Mouse (Mus musculus) embryonic facial prominence, embryonic 10.5 days (tissue): ENCODE data around the gene Zdhhc4. TPM values are rescaled to one million over a fixed set of nuclear protein-coding genes. Genes with fewer than 3 reads are reported as not detected.

Experiments used
- DNase-seq: peaks from one replicate; pipeline ENCODE4 v3.0.0-alpha.2; 2017; ENCODE audit warnings: low spot score
- H3K27ac ChIP-seq: fragments of 300-500 bp; sonication (generic); replicated peaks from 2 replicates; pipeline ENCODE4 v1.5.1; 2016; ENCODE audit warnings: mild to moderate bottlenecking
- H3K27me3 ChIP-seq: fragments of 300-500 bp; sonication (generic); replicated peaks from 2 replicates; pipeline ENCODE4 v1.6.1; 2016; ENCODE audit warnings: low read depth, mild to moderate bottlenecking; ENCODE audit not compliant: poor library complexity, severe bottlenecking
- H3K36me3 ChIP-seq: fragments of 300-500 bp; sonication (generic); replicated peaks from 2 replicates; pipeline ENCODE4 v1.6.1; 2016; ENCODE audit warnings: mild to moderate bottlenecking, moderate library complexity
- H3K4me1 ChIP-seq: fragments of 300-500 bp; sonication (generic); 2 replicates; pipeline ENCODE4 v1.6.1; 2016
- H3K4me3 ChIP-seq: fragments of 300-500 bp; sonication (generic); 2 replicates; pipeline ENCODE4 v1.5.1; 2016; ENCODE audit warnings: mild to moderate bottlenecking, moderate library complexity
- H3K9me3 ChIP-seq: fragments of 300-500 bp; sonication (generic); 2 replicates; pipeline ENCODE4 v1.6.1; 2016; ENCODE audit warnings: mild to moderate bottlenecking
- WGBS: fragments of 180-500 bp; shearing (Covaris S2); methylation state at CpG from one replicate; pipeline ENCODE4 v1.1.7; 2016; 5-methylcytosine and 5-hydroxymethylcytosine counted together
- polyA plus RNA-seq: library from polyadenylated mRNA; unstranded; fragments of >200 nt; fragmentation: Nextera tagmentation; extraction: Ambion mirVana; gene quantifications from 2 replicates; pipeline ENCODE4 v1.2.1, GENCODE M21; 2016

Zdhhc4 gene
- polyA plus RNA-seq, 1 experiment from 2014 or later: 77.2 TPM

GRCm38 (mm10) chr5:143269363-143270150 is 59.5 kb downstream of the Zdhhc4 start, which contains the start of gene Zfp316:
Gene Zfp316, minus strand, starts transcription at chr5:143270022.
- Histone ChIP-seq H3K9me3 (no peaks in the 10 kb centered on the region), H3K4me3 (peak within 1 kb of the TSS; percentile 98), H3K27ac (peak within 1 kb of the TSS; percentile 96), H3K36me3 (peaks cover 6% of the 10 kb centered on the region), H3K27me3 (0 out of 2 replicates have a peak, but pooled peaks cover under 1% of the 10 kb centered on the region), H3K4me1 (peaks cover 23% of the 10 kb centered on the region)
- under 1% methylated on average over 79 of the region's 79 CpGs for WGBS
- peak; percentile 79 for DNase-seq

GRCm38 (mm10) chr5:143268985-143269362 is 60.1 kb downstream of the Zdhhc4 start:
- peaks cover 23% of the 10 kb centered on the region for H3K4me1 ChIP-seq
- H3K27me3 ChIP-seq: no peaks in the 10 kb centered on the region
- peaks cover 12% of the 10 kb centered on the region for H3K36me3 ChIP-seq
- peak overlapping the region; percentile 96 for H3K27ac ChIP-seq
- H3K4me3 ChIP-seq: peak overlapping the region; percentile 98
- H3K9me3 ChIP-seq: no peaks in the 10 kb centered on the region
- DNase-seq: no peak
- 29% methylated on average over 8 of the region's 8 CpGs for WGBS

GRCm38 (mm10) chr5:143266794-143267193 is 62.3 kb downstream of the Zdhhc4 start:
- 86% methylated on average over 6 of the region's 6 CpGs for WGBS
- no peaks in the 10 kb centered on the region for H3K27me3 ChIP-seq
- peaks cover 23% of the 10 kb centered on the region for H3K4me1 ChIP-seq

More at GRCm38 (mm10) chr5:143266794-143267193, 62.3 kb downstream of the Zdhhc4 start:
- Histone ChIP-seq H3K4me3 (no peak overlapping the region), H3K27ac (no peak overlapping the region), H3K9me3 (no peaks in the 10 kb centered on the region), H3K36me3 (peaks cover 34% of the 10 kb centered on the region)
- DNase-seq: no peak

Other genes with a start within 250 kb of the Zdhhc4 start
- 50.5 and 53.9 TPM in 2 replicates for gene Rnf216, start 216.3 kb downstream of the Zdhhc4 start, polyA plus RNA-seq
- not detected in 2 replicates for gene Olfr718-ps1, start 181.7 kb downstream of the Zdhhc4 start, polyA plus RNA-seq
- gene Rbak, start 148.5 kb downstream of the Zdhhc4 start, polyA plus RNA-seq: 15.6 and 16.3 TPM in 2 replicates
- not detected in 2 replicates for gene Spdye4b, start 148.2 kb downstream of the Zdhhc4 start, polyA plus RNA-seq
- gene Spdye4a, start 102.4 kb downstream of the Zdhhc4 start, polyA plus RNA-seq: not detected in 2 replicates
- gene Zfp12, start 94.1 kb downstream of the Zdhhc4 start, polyA plus RNA-seq: 21.7 and 22.7 TPM in 2 replicates
- gene Zfp316, start 59.2 kb downstream of the Zdhhc4 start, polyA plus RNA-seq: 3.1 and 3.5 TPM in 2 replicates
- not detected in 2 replicates for gene Zfp853, start 35.6 kb downstream of the Zdhhc4 start, polyA plus RNA-seq
- 62.1 and 65.4 TPM in 2 replicates for gene E130309D02Rik, start 13.9 kb downstream of the Zdhhc4 start, polyA plus RNA-seq
- gene Grid2ip, start 28.1 kb upstream of the Zdhhc4 start, polyA plus RNA-seq: 0.09 and 0.14 TPM in 2 replicates
- gene Kdelr2, start 74.6 kb upstream of the Zdhhc4 start, polyA plus RNA-seq: 221 and 226 TPM in 2 replicates
- 12.4 and 12.6 TPM in 2 replicates for gene Daglb, start 135.3 kb upstream of the Zdhhc4 start, polyA plus RNA-seq
- gene Rac1, start 198.8 kb upstream of the Zdhhc4 start, polyA plus RNA-seq: 400 and 407 TPM in 2 replicates